Mouse (Mus musculus) MEL (cell line): ENCODE data around the gene Prokr2.

Source experiments
- CTCF ChIP-seq, 3 experiments: IDR thresholded peaks in 2 of 3; conservative IDR thresholded peaks in 1 of 3; 2 replicates each; pipeline ENCODE4 v1.5.1; 2011 to 2012; ENCODE audit warnings: low read length in 3 of 3, low read depth in 2 of 3, mild to moderate bottlenecking in 2 of 3, improper control_type of control experiment in 1 of 3, inconsistent platforms in 1 of 3, mixed read lengths in 1 of 3, moderate library complexity in 1 of 3; ENCODE audit not compliant: control insufficient read depth in 1 of 3, insufficient read depth in 1 of 3, poor library complexity in 1 of 3, severe bottlenecking in 1 of 3
- NRF1 ChIP-seq: IDR thresholded peaks from 2 replicates; pipeline ENCODE4 v1.6.1; 2014; ENCODE audit warnings: low read depth, mild to moderate bottlenecking, inconsistent platforms, low read length, improper control_type of control experiment, moderate library complexity; ENCODE audit not compliant: poor library complexity, insufficient read depth, severe bottlenecking
- TCF12 ChIP-seq: IDR thresholded peaks from 2 replicates; pipeline ENCODE4 v1.6.1; 2014; ENCODE audit warnings: low read depth, mild to moderate bottlenecking, inconsistent platforms, low read length, improper control_type of control experiment, moderate library complexity
- ZNF384 ChIP-seq: IDR thresholded peaks from 2 replicates; pipeline ENCODE4 v1.6.1; 2012; ENCODE audit warnings: low read depth, mild to moderate bottlenecking, inconsistent platforms, low read length, improper control_type of control experiment

DNA sequence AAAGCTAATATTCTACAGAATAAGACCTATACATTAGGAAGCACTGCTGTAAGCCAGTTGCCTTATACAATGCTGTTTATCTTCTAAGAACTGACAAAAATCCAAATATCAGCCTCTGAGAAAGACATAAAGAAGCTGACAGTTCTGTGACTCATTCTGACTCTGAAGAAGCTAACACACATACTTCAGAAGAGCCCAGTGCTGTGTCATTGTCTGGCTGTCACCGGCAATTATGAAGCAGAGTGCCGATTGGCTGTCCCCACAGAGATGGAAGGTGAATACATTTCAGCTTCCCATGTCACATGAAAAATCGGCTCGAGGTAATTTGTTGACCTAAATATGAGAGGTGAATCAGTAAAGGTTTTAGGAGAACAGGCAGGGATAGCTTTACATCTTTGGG lies 24.9 kb upstream of the Prokr2 start:
- TF ChIP-seq CTCF (IDR thresholded peaks at IDR 0.05 in 2 of 3, conservative IDR thresholded peaks at IDR 0.05 in 1 of 3; ENCODE audit: control insufficient read depth in 1 of 3, insufficient read depth in 1 of 3, low read depth in 2 of 3, low read length in 3 of 3, poor library complexity in 1 of 3, severe bottlenecking in 1 of 3) = no peak
- no peak for TF ChIP-seq ZNF384
- TF ChIP-seq NRF1 = no peak
- no peak for TF ChIP-seq TCF12
